29 mouse cellular contexts compared by ENCODE assay signal in genomic region chr11:103394604-103395003, GRCm38 (mm10).
"Had no signal": no experiment of that assay in that cellular context is flagged by ENCODE, and none has a peak within 500 bp of the region (broad histone marks: within the 10 kb centered on the region; RNA-seq: fewer than 3 reads in every experiment).

No protein-coding gene starts in this region.

- H3K27me3 ChIP-seq: limb, embryonic 12.5 days; limb, embryonic 13.5 days; limb, embryonic 15.5 days; liver, embryonic 12.5 days; liver, embryonic 13.5 days; liver, embryonic 15.5 days; lung, embryonic 15.5 days; megakaryocyte, embryonic 14.5 days; midbrain, embryonic 12.5 days; midbrain, embryonic 13.5 days; midbrain, embryonic 15.5 days had no signal

- H3K4me1 ChIP-seq: limb, embryonic 12.5 days; limb, embryonic 13.5 days; limb, embryonic 15.5 days; liver, embryonic 12.5 days; liver, embryonic 13.5 days; liver, embryonic 15.5 days; lung, embryonic 15.5 days; midbrain, embryonic 10.5 days; midbrain, embryonic 12.5 days; midbrain, embryonic 13.5 days; midbrain, embryonic 15.5 days had no signal

- ATAC-seq: liver, embryonic 12.5 days; liver, postnatal 0 days; midbrain, embryonic 13.5 days; midbrain, embryonic 15.5 days; midbrain, embryonic 16.5 days had no signal

- H3K4me3 ChIP-seq: limb, embryonic 10.5 days; limb, embryonic 12.5 days; limb, embryonic 13.5 days; limb, embryonic 15.5 days; liver, embryonic 12.5 days; liver, embryonic 13.5 days; liver, embryonic 15.5 days; lung, embryonic 15.5 days; megakaryocyte, embryonic 14.5 days; midbrain, embryonic 10.5 days; midbrain, embryonic 12.5 days; midbrain, embryonic 13.5 days; midbrain, embryonic 15.5 days had no signal

- H3K9me3 ChIP-seq: limb, embryonic 10.5 days; limb, embryonic 12.5 days; limb, embryonic 13.5 days; limb, embryonic 15.5 days; liver, embryonic 12.5 days; liver, embryonic 13.5 days; liver, embryonic 15.5 days; lung, embryonic 15.5 days; megakaryocyte, embryonic 14.5 days; midbrain, embryonic 10.5 days; midbrain, embryonic 12.5 days; midbrain, embryonic 13.5 days; midbrain, embryonic 15.5 days had no signal

- DNase-seq: left cerebral cortex, postnatal 4 days; liver; liver, embryonic 13.5 days; liver, postnatal 0 days; lung, adult 18-20 months; lung, adult 2 months; lung, embryonic 14.5 days; lung, postnatal 10 days; lung, postnatal 14 days; lung, postnatal 36 days; lung, postnatal 4 days; midbrain, embryonic 14.5 days had no signal

- H3K4me2 ChIP-seq: limb, embryonic 12.5 days; limb, embryonic 13.5 days; limb, embryonic 15.5 days; liver, embryonic 11.5 days; liver, embryonic 12.5 days; liver, embryonic 13.5 days; liver, embryonic 15.5 days; lung, embryonic 14.5 days; lung, embryonic 15.5 days; midbrain, embryonic 11.5 days; midbrain, embryonic 12.5 days; midbrain, embryonic 13.5 days; midbrain, embryonic 15.5 days had no signal

- H3K9ac ChIP-seq: limb, embryonic 12.5 days; limb, embryonic 13.5 days; limb, embryonic 15.5 days; liver, embryonic 12.5 days; liver, embryonic 13.5 days; liver, embryonic 14.5 days; liver, embryonic 15.5 days; liver, postnatal 0 days; lung, embryonic 14.5 days; lung, embryonic 15.5 days; midbrain, embryonic 12.5 days; midbrain, embryonic 13.5 days; midbrain, embryonic 15.5 days had no signal

- H3K27ac ChIP-seq: limb, embryonic 10.5 days; limb, embryonic 13.5 days; limb, embryonic 15.5 days; liver, embryonic 12.5 days; liver, embryonic 13.5 days; liver, embryonic 14.5 days; liver, embryonic 15.5 days; lung, embryonic 15.5 days; macrophage; midbrain, embryonic 10.5 days; midbrain, embryonic 12.5 days; midbrain, embryonic 13.5 days; midbrain, embryonic 15.5 days had no signal
